Mouse (Mus musculus): ENCODE measurements around the gene Mrpl44. TPM values are rescaled to one million over a fixed set of nuclear protein-coding genes. Genes with fewer than 3 reads are reported as not detected.
A peak's percentile ranks its signal among the peaks of the same experiment; 100 is the strongest.

Mrpl44 gene
- polyA plus RNA-seq, 1 experiment from 2014 or later, result 40.3 TPM

DNA sequence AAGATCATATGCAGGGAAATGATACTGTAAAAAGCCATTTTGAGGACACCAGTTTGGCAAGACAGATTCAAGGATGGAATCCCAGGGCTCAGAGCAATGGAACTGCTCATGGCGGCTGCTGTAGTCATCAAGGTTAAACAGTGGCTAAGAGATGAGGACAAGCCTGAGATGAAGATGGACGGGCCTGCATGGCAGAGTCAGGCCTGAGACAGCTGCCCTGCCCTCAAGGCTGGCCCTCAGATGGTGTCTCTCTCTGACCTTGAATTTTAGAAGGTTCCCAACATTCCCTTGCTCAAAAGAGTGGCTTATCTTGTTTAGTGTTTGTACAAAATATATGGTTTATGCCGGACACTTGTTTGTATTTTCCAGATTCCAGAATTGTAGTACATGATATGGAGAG lies 22.4 kb upstream of the Mrpl44 start:
- 96% methylated on average over 3 of the region's 3 CpGs for WGBS

DNA sequence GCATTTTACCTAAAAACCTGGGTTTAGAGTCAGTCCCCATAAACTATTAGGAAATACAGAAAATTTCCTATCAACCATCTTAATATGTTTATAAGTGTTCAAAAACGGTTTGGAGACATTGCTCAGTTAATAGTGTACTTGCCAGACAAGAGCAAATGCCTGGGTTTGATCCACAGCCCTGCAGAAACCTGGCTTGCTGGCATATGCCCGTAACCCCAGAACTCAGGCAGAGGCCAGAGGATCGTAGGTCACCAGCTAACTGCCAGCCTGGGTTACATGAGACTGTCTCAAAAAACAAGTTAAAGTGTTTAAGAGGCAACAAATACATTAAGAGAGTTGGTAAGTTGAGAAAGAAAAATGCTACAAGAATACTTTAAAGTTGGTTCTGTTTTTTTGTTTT lies 20.9 kb upstream of the Mrpl44 start:
- no peak for ATAC-seq (ENCODE audit: low FRiP score)
- no peak overlapping the region for H3K4me3 ChIP-seq (replicated peaks)
- H3K27me3 ChIP-seq (replicated peaks), result no peaks in the 10 kb centered on the region
- WGBS, result 91% methylated on average over 3 of the region's 3 CpGs
- H3K36me3 ChIP-seq, result peaks cover 11% of the 10 kb centered on the region; the same call in 1 of the 2 replicates
- no peak overlapping the region for H3K9ac ChIP-seq (replicated peaks)
- H3K9me3 ChIP-seq (replicated peaks), result peaks cover 4% of the 10 kb centered on the region; the same call in 1 of the 2 replicates
- no peak overlapping the region for H3K27ac ChIP-seq (replicated peaks)
- no peak overlapping the region for H3K4me2 ChIP-seq
- peaks cover 24% of the 10 kb centered on the region for H3K4me1 ChIP-seq

More for the DNA sequence above, 22.4 kb upstream of the Mrpl44 start:
- H3K9me3 ChIP-seq (replicated peaks), result peaks cover 4% of the 10 kb centered on the region; the same call in 1 of the 2 replicates
- H3K27me3 ChIP-seq (replicated peaks), result no peaks in the 10 kb centered on the region
- H3K9ac ChIP-seq (replicated peaks), result no peak overlapping the region
- peaks cover 9% of the 10 kb centered on the region for H3K4me1 ChIP-seq
- H3K36me3 ChIP-seq, result peaks cover 11% of the 10 kb centered on the region; the same call in 1 of the 2 replicates
- H3K4me2 ChIP-seq, result no peak overlapping the region
- ATAC-seq (ENCODE audit: low FRiP score), result no peak
- H3K4me3 ChIP-seq (replicated peaks), result no peak overlapping the region
- H3K27ac ChIP-seq (replicated peaks), result no peak overlapping the region

DNA sequence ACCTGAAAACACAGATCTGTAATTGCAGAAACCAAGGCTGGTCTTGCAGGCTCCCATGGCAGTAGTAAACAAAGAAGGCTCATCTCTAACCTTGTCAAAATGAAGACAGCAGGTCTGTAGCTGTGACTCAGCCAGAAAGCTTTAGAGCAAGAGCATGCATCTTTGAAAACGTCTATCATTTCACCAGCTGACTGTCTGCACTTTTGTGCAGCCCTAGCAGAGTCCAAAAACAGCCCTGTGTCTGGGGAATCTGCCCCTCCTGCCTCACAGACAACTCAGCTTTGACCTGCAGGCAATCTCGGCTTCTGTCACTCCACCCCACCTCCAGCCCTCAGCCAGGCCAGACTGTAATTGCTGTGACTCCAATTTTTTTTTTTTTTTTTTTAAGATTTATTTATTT lies 20.4 kb upstream of the Mrpl44 start:
- H3K27ac ChIP-seq (replicated peaks), result no peak overlapping the region
- H3K36me3 ChIP-seq, result peaks cover 11% of the 10 kb centered on the region; the same call in 1 of the 2 replicates
- WGBS, result 70% methylated on average over 2 of the region's 2 CpGs
- H3K4me1 ChIP-seq, result peaks cover 28% of the 10 kb centered on the region
- no peaks in the 10 kb centered on the region for H3K27me3 ChIP-seq (replicated peaks)
- H3K9me3 ChIP-seq (replicated peaks), result peaks cover 3% of the 10 kb centered on the region; the same call in 1 of the 2 replicates
- H3K9ac ChIP-seq (replicated peaks), result no peak overlapping the region
- no peak overlapping the region for H3K4me2 ChIP-seq
- no peak overlapping the region for H3K4me3 ChIP-seq (replicated peaks)
- ATAC-seq (ENCODE audit: low FRiP score), result no peak

DNA sequence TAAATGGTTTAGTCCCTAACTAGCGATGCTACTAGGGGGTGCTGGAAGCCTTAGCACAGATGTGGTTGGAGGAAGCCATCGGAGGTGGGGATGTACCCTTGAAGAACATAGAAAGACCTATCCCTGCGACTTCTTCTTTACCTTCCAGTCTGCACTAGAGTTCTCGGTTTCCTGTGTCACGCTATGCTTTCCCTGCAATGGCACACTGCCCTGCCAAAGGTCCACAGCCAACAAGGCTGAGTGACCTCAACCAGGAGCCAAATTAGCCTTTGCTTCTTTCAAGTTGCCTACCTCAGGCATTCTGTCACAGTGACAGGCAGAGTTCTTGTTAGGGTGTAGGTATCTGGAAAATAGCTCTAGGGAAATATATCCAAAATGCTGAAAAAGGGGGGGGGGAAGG lies 19.4 kb upstream of the Mrpl44 start:
- Histone ChIP-seq H3K4me1 (peaks cover 33% of the 10 kb centered on the region), H3K9ac (replicated peaks) (no peak overlapping the region), H3K27me3 (replicated peaks) (no peaks in the 10 kb centered on the region), H3K4me2 (no peak overlapping the region), H3K36me3 (peaks cover 7% of the 10 kb centered on the region; the same call in 1 of the 2 replicates), H3K4me3 (replicated peaks) (no peak overlapping the region), H3K27ac (replicated peaks) (no peak overlapping the region), H3K9me3 (replicated peaks) (no peaks in the 10 kb centered on the region)
- WGBS, result 95% methylated on average over 5 of the region's 5 CpGs
- ATAC-seq (ENCODE audit: low FRiP score), result no peak

DNA sequence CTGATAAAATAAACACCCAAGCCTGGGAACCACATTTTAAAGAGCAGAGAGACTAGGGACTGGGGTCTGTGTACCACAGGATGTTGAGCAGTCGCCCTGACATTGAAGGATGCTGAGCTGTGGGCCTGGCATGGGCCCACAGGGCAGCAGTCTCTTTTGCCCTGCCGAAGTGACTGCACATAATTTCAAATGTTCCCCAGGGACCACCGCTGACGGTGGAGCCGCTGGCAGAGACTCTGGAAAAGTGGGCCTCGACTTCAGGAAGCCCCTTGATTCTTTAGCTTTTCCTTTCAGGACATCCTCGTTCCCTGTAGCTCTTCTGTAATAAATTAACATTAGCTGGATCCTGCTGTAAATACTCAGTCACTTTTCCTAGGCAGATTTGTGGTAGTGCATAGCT lies 18.7 kb upstream of the Mrpl44 start:
- H3K4me3 ChIP-seq (replicated peaks), result no peak overlapping the region
- no peaks in the 10 kb centered on the region for H3K9me3 ChIP-seq (replicated peaks)
- H3K4me2 ChIP-seq, result no peak overlapping the region
- H3K27me3 ChIP-seq (replicated peaks), result no peaks in the 10 kb centered on the region
- H3K9ac ChIP-seq (replicated peaks), result no peak overlapping the region
- WGBS, result 30% methylated on average over 7 of the region's 7 CpGs
- peaks cover 36% of the 10 kb centered on the region for H3K4me1 ChIP-seq
- H3K36me3 ChIP-seq, result peaks cover 2% of the 10 kb centered on the region; the same call in 1 of the 2 replicates
- no peak for ATAC-seq (ENCODE audit: low FRiP score)
- H3K27ac ChIP-seq (replicated peaks), result 0 out of 2 replicates have a peak overlapping the region, but pooled peaks have one; percentile 30

DNA sequence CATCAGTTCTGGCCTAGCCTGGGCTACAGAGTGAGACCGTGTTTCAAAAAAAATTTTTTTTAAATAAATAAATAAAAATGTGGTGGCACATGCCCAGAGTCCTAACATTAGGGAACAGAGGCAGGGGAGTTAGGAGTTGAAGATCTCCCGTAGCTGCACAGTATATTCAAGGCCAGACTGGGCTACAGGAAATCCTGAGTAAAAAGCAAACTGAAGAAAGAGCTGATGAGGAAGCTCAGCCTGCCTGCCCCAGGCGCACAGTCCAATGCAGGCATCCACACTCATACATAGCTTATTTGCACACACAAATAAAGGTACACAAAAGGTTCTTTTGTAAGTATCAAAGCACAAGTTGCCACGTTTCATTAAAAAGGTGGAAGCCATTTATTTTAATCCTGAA lies 18.2 kb upstream of the Mrpl44 start:
- no peak overlapping the region for H3K4me2 ChIP-seq
- no peak for ATAC-seq (ENCODE audit: low FRiP score)
- H3K27ac ChIP-seq (replicated peaks), result 0 out of 2 replicates have a peak overlapping the region, but pooled peaks have one; percentile 30
- no peak overlapping the region for H3K4me3 ChIP-seq (replicated peaks)
- no peaks in the 10 kb centered on the region for H3K27me3 ChIP-seq (replicated peaks)
- peaks cover 41% of the 10 kb centered on the region for H3K4me1 ChIP-seq
- no peak overlapping the region for H3K9ac ChIP-seq (replicated peaks)
- 82% methylated on average over 4 of the region's 4 CpGs for WGBS
- H3K36me3 ChIP-seq, result no peaks in the 10 kb centered on the region
- no peaks in the 10 kb centered on the region for H3K9me3 ChIP-seq (replicated peaks)

DNA sequence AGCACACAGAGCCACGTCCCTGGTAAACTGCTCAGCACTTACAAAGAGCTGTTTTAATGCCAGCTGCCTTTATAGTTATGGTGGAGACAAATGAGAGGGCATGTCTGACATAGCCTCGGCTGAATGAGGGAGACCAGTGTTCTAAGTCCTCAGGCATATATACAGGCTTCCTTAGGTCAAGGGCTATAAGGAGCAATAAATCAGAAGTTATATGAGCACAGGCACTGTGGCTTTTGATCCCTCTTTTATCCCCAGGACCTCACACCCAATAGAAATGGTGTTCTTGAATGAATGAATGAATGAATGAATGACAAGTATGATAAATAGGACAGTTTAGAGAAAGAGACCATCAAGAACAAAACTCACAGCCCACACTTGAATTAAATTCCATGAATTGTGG lies 16.8 kb upstream of the Mrpl44 start:
- Histone ChIP-seq H3K36me3 (no peaks in the 10 kb centered on the region), H3K9ac (replicated peaks) (0 out of 2 replicates have a peak overlapping the region, but pooled peaks have one; percentile 18), H3K4me1 (peaks cover 45% of the 10 kb centered on the region), H3K4me3 (replicated peaks) (no peak overlapping the region), H3K4me2 (peak overlapping the region; percentile 87), H3K27ac (replicated peaks) (no peak overlapping the region), H3K9me3 (replicated peaks) (no peaks in the 10 kb centered on the region), H3K27me3 (replicated peaks) (no peaks in the 10 kb centered on the region)
- 9% methylated on average over 2 of the region's 2 CpGs for WGBS
- no peak for ATAC-seq (ENCODE audit: low FRiP score)

DNA sequence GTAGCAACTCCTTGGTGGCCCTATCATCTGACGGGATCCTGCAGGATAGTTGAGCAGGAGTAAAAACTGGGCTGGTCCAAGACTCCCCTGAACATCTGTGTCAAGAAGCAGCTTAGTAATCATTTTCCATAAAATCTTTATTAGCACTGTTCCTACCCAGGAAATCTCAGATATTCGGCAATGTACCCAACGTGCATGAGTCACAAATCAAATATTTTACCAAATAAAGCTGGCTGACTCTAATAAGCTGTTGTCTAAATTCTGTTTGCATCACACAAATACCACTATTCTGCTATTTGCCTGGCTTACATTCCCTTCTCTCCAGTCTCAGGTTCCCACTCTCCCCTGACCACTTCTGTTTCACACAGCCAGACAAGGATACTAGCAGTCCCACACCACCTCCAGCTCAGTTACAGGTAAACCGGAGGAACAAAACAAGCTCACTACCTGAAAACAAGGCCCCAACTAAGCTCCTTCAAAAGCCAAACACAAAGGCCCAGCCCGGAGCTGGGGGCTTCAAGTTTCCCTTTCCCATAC lies 16.3 kb upstream of the Mrpl44 start:
- Histone ChIP-seq H3K9ac (replicated peaks) (no peak overlapping the region), H3K27ac (replicated peaks) (no peak overlapping the region), H3K36me3 (no peaks in the 10 kb centered on the region), H3K4me2 (peak overlapping the region; percentile 87), H3K9me3 (replicated peaks) (no peaks in the 10 kb centered on the region), H3K4me3 (replicated peaks) (peak overlapping the region; percentile 20), H3K4me1 (peaks cover 45% of the 10 kb centered on the region), H3K27me3 (replicated peaks) (no peaks in the 10 kb centered on the region)
- 65% methylated on average over 5 of the region's 5 CpGs for WGBS
- ATAC-seq (ENCODE audit: low FRiP score), result no peak

DNA sequence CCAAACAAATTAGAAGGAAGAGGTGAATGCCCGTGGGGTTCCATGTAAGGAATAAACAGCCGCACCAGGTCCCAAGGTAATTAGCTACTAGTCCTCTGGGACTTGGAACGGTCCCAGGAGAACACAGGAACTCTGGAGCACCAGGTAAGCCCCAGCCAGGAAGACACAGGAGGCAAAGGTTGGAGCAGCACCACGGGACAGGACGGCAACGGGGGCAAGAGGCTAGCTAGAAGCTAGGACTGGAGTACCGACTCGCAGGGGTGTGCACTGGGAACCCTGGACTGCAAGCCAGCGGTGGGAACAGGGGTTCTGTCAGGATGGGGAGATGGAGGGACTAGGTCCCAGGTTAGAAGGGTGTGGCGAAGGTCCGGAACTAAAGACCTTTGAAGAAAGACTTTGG lies 15.2 kb upstream of the Mrpl44 start:
- Histone ChIP-seq H3K27me3 (replicated peaks) (no peaks in the 10 kb centered on the region), H3K9me3 (replicated peaks) (no peaks in the 10 kb centered on the region), H3K27ac (replicated peaks) (no peak overlapping the region), H3K36me3 (no peaks in the 10 kb centered on the region), H3K4me1 (peaks cover 45% of the 10 kb centered on the region), H3K4me3 (replicated peaks) (peak overlapping the region; percentile 94), H3K4me2 (peak overlapping the region; percentile 87), H3K9ac (replicated peaks) (peak overlapping the region; percentile 97)
- 9% methylated on average over 11 of the region's 11 CpGs for WGBS
- ATAC-seq (ENCODE audit: low FRiP score), result no peak; the same call in 1 of the 2 replicates

DNA sequence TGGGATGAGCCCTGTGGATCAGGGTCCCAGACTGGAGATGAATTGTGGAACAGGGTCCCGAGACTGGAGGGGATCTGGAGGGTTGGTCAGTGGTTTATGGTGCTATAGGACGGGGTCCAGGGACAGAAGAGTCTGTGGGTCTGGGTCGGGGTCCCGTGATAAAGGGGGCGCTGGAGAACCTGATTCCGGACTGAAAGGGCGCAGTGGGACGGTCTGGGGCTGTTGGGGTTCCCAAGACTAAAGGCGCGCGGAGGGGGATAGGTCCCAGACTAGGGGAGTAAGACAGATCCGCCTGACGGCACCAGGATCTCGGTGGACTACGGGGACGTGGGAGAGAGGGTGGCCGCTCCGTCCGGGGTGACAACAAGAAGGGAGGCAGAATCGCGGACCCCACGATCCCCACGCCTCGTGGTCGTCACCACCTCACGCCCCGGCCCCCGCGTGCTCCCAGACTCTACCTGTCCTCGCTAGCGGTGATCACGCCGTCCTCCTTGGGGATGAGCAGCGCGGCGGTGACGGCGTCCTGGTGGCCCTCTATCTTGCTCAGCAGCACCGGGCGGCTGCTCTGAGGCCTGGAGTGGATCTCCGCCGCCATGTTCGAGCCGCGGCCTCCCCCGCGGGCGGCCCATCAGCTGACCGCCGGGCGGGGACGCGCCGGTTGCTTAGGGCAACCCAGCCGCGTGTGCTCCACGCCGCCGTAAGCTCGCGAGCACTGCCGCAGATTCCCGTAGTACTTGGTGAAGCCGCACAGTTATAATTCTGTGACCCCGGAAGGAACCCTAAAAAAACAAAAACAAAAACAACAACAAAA lies 14.5 kb upstream of the Mrpl44 start:
- Histone ChIP-seq H3K9ac (replicated peaks) (peak overlapping the region; percentile 97), H3K4me1 (peaks cover 45% of the 10 kb centered on the region), H3K36me3 (no peaks in the 10 kb centered on the region), H3K4me2 (peak overlapping the region; percentile 87), H3K9me3 (replicated peaks) (no peaks in the 10 kb centered on the region), H3K4me3 (replicated peaks) (peak overlapping the region; percentile 94), H3K27me3 (replicated peaks) (no peaks in the 10 kb centered on the region), H3K27ac (replicated peaks) (peak overlapping the region; percentile 69)
- peak; percentile 97 for ATAC-seq (ENCODE audit: low FRiP score)
- under 1% methylated on average over 64 of the region's 65 CpGs for WGBS

DNA sequence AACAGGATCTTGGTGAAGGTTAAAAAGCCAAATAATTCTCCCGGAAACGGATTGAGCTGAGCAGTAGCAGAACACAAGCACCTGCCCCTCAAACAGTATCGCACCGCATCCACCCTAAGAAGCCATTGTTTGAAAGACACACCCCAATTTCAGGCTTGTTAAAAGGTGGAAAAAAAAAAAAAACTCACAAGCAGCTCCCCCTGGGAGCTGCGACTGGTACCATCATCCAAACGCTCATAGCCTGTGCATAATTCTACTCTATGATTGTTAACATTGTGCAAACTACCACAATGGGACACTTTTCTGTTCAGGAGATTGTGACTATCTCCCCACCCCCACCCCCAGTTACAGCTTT lies 13.9 kb upstream of the Mrpl44 start:
- Histone ChIP-seq H3K4me1 (peaks cover 41% of the 10 kb centered on the region), H3K27ac (replicated peaks) (peak overlapping the region; percentile 69), H3K4me3 (replicated peaks) (peak overlapping the region; percentile 94), H3K4me2 (peak overlapping the region; percentile 87), H3K9ac (replicated peaks) (peak overlapping the region; percentile 97), H3K36me3 (no peaks in the 10 kb centered on the region), H3K27me3 (replicated peaks) (no peaks in the 10 kb centered on the region), H3K9me3 (replicated peaks) (no peaks in the 10 kb centered on the region)
- under 1% methylated on average over 6 of the region's 6 CpGs for WGBS
- peak; percentile 50 for ATAC-seq (ENCODE audit: low FRiP score)

Measured in neural tube, embryonic 15.5 days (tissue).